Mouse (Mus musculus) limb, embryonic 15.5 days (tissue): Measurements from ENCODE around the gene Slc17a4. TPM values are rescaled to one million over a fixed set of nuclear protein-coding genes. Genes with fewer than 3 reads are reported as not detected.

Experiments used
- ATAC-seq: fragments of 200-750 bp; cut with Nextera tagmentation; 2 replicates; pipeline ENCODE4 v1.8.0; 2017; ENCODE audit warnings: low read depth, moderate TSS enrichment; ENCODE audit not compliant: insufficient number of reproducible peaks, low FRiP score, low TSS enrichment
- H3K27ac ChIP-seq: fragments of 300-500 bp; sonication (generic); 2 replicates; pipeline ENCODE4 v1.5.1; 2015; ENCODE audit warnings: moderate library complexity, mild to moderate bottlenecking, inconsistent platforms
- H3K27me3 ChIP-seq: fragments of 300-500 bp; sonication (generic); 2 replicates; pipeline ENCODE4 v1.6.1; 2015; ENCODE audit warnings: inconsistent platforms
- H3K36me3 ChIP-seq: fragments of 300-500 bp; sonication (generic); 2 replicates; pipeline ENCODE4 v1.6.1; 2015; ENCODE audit warnings: inconsistent platforms
- H3K4me1 ChIP-seq: fragments of 300-500 bp; sonication (generic); 2 replicates; pipeline ENCODE4 v1.6.1; 2015; ENCODE audit warnings: inconsistent platforms
- H3K4me2 ChIP-seq: fragments of 300-500 bp; sonication (generic); 2 replicates; pipeline ENCODE4 v1.6.1; 2015; ENCODE audit warnings: mild to moderate bottlenecking, inconsistent platforms
- H3K4me3 ChIP-seq: fragments of 300-500 bp; sonication (generic); 2 replicates; pipeline ENCODE4 v1.5.1; 2015; ENCODE audit warnings: mild to moderate bottlenecking, inconsistent platforms
- H3K9ac ChIP-seq: fragments of 300-500 bp; sonication (generic); 2 replicates; pipeline ENCODE4 v1.6.1; 2015; ENCODE audit warnings: inconsistent platforms
- H3K9me3 ChIP-seq: fragments of 300-500 bp; sonication (generic); 2 replicates; pipeline ENCODE4 v1.6.1; 2016; ENCODE audit warnings: inconsistent platforms
- WGBS: fragments of 180-500 bp; shearing (Covaris S2); methylation state at CpG from one replicate; pipeline ENCODE4 v1.1.7; 2015; 5-methylcytosine and 5-hydroxymethylcytosine counted together
- polyA plus RNA-seq: library from polyadenylated mRNA; unstranded; fragments of >200 nt; fragmentation: Nextera tagmentation; extraction: Ambion mirVana; gene quantifications from 2 replicates; pipeline ENCODE4 v1.2.1, GENCODE M21; 2015

Slc17a4 gene
- polyA plus RNA-seq, 1 experiment from 2014 or later, result not detected

DNA sequence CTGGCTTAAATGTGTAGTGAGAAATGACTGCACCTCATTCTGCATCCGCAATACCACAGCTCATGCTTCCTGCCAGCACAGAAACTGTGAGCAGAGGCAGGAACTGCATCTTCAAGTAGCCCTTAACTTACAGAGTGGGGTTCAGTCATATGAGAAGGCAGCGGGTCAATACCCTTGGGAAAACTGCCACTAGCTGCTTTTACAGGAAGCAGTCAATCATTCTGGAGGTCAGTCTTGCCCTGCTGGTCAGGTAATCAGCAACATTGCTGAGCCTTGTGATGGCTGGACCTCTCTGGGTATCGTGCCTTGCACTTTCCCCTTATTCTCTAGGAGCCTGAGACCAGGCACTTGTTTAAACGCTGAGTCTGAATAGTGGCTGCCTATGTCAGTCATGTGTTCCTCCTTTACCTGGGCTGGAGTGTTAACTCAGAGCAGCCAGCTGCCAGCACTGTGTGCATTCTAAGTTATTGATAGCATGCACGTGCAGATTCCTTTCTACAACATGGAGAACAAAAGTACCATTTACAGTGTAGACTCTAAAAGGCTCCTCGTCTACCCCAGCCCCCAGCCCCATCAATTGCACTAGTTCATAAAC lies 25.7 kb downstream of the Slc17a4 start:
- H3K4me2 ChIP-seq, result no peak overlapping the region
- H3K27me3 ChIP-seq, result no peaks in the 10 kb centered on the region
- no peaks in the 10 kb centered on the region for H3K36me3 ChIP-seq
- no peaks in the 10 kb centered on the region for H3K9me3 ChIP-seq
- no peaks in the 10 kb centered on the region for H3K4me1 ChIP-seq
- H3K9ac ChIP-seq, result no peak overlapping the region
- 39% methylated on average over 6 of the region's 6 CpGs for WGBS
- H3K4me3 ChIP-seq, result no peak overlapping the region
- no peak for ATAC-seq
- no peak overlapping the region for H3K27ac ChIP-seq

DNA sequence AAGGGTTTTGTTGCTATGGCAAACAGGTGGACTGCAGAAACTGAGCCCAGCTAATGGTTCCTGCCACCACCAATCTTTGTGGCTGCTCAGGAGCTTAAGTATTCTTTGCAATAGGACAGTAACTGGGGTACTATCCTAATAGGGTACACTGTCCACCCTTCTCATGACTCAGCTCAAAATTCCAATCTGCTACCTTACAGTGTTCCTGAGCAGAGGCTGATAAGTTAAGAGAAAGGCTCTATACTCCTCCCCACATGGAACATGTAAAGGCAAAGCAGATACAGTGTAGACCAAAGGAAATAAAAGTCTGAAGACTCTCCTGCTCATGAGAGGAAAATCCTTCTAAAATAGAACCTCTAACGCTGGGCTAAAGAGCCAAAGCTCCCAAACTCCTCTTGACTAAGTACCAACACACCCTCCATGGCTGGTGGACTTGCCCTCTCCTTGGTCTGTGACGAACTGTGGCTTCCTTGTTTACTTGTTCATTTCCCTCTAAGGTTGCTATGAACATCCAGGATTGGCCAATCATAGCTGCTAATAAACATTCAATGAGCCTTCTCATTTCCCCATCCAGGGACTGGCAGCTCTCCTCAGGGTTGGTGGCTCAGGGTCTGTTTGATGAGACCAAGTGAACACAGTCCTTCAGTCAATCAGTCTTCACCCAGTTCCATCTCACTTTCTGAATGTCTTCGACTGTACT lies 27.6 kb downstream of the Slc17a4 start:
- H3K4me1 ChIP-seq, result no peaks in the 10 kb centered on the region
- H3K4me2 ChIP-seq, result no peak overlapping the region
- no peaks in the 10 kb centered on the region for H3K9me3 ChIP-seq
- ATAC-seq, result no peak
- H3K27me3 ChIP-seq, result no peaks in the 10 kb centered on the region
- WGBS, result 81% methylated on average over 3 of the region's 3 CpGs
- H3K4me3 ChIP-seq, result no peak overlapping the region
- no peak overlapping the region for H3K27ac ChIP-seq
- H3K9ac ChIP-seq, result no peak overlapping the region
- no peaks in the 10 kb centered on the region for H3K36me3 ChIP-seq

DNA sequence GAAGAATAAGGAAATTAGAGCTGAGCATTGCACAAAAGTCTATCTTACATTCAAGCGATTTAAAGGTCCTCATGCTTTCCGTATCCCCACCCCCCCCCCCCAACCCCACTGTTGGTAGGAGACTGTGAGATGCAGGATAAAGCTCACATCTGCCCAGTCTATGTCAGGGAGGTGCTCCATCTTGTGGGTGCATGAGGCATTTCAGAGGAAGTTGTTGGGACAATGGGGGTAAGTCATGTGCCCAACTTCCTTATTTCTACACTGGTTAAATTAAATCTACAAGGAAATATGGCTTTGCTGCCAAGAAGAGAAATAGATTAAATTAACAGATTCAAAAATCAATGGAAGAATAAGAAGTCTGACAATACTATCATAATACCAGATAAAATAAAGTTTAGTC lies 29.3 kb downstream of the Slc17a4 start:
- Histone ChIP-seq H3K27ac (no peak overlapping the region), H3K4me1 (no peaks in the 10 kb centered on the region), H3K4me2 (no peak overlapping the region), H3K36me3 (no peaks in the 10 kb centered on the region), H3K9ac (no peak overlapping the region), H3K9me3 (no peaks in the 10 kb centered on the region), H3K27me3 (no peaks in the 10 kb centered on the region), H3K4me3 (no peak overlapping the region)
- WGBS, result 26% methylated on average over 2 of the region's 2 CpGs
- ATAC-seq, result no peak

DNA sequence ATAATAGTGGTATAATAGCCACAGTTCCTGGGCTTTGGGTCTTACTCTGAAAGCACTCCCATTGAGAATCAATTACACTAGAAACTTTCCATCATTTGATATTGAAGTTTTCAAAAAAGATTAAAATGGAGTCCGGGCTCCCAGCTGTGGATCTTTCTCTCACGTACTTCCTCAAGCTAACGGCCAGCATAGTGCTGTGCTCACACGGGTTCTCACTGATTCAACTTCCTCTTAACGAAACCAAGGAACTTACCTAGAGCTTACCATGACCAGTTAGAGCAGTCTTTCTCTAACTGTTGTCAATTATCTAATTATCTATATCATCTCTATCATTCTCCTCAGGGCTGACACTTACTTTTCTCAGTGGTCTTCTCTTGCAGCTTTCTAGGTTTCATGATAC lies 35.2 kb downstream of the Slc17a4 start:
- no peaks in the 10 kb centered on the region for H3K36me3 ChIP-seq
- no peak overlapping the region for H3K27ac ChIP-seq
- 83% methylated on average over 5 of the region's 5 CpGs for WGBS
- no peak for ATAC-seq
- H3K9me3 ChIP-seq, result no peaks in the 10 kb centered on the region
- H3K4me2 ChIP-seq, result no peak overlapping the region
- no peaks in the 10 kb centered on the region for H3K27me3 ChIP-seq
- no peak overlapping the region for H3K4me3 ChIP-seq
- H3K4me1 ChIP-seq, result no peaks in the 10 kb centered on the region
- H3K9ac ChIP-seq, result no peak overlapping the region

- no peaks in the 10 kb centered on the region for H3K27me3 ChIP-seq
- H3K27ac ChIP-seq, result no peak overlapping the region
- H3K4me1 ChIP-seq, result no peaks in the 10 kb centered on the region
- H3K4me2 ChIP-seq, result no peak overlapping the region
- H3K4me3 ChIP-seq, result no peak overlapping the region
- ATAC-seq, result no peak
- no peaks in the 10 kb centered on the region for H3K9me3 ChIP-seq
- H3K9ac ChIP-seq, result no peak overlapping the region
- WGBS, result 64% methylated on average over 3 of the region's 3 CpGs
- no peaks in the 10 kb centered on the region for H3K36me3 ChIP-seq
Measured at GRCm38 (mm10) chr13:23879106-23879505, 35.7 kb downstream of the Slc17a4 start.

DNA sequence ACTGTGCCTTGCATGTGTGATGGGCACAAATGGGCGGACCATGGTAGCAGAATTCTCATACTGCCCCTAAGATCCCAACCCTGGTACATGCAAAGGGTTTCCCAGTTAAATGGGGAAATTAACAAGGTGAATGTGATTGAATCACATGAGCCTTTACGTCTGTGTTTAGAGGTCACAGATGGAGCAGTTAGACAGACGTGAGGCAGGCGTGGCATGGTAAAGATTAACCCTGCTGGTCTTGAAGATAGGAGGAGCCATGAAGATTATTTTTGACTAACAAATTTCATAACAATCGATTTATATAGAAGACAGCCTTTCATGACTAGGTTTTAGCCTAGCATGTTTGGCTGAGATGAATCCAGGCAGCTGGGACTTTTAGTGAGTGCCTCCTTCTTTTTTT lies 41.7 kb downstream of the Slc17a4 start:
- Histone ChIP-seq H3K4me1 (no peaks in the 10 kb centered on the region), H3K36me3 (no peaks in the 10 kb centered on the region), H3K27me3 (no peaks in the 10 kb centered on the region), H3K4me2 (no peak overlapping the region), H3K9ac (no peak overlapping the region), H3K4me3 (no peak overlapping the region), H3K9me3 (no peaks in the 10 kb centered on the region), H3K27ac (no peak overlapping the region)
- no peak for ATAC-seq
- 69% methylated on average over 5 of the region's 5 CpGs for WGBS

- no peaks in the 10 kb centered on the region for H3K36me3 ChIP-seq
- H3K9ac ChIP-seq, result no peak overlapping the region
- H3K27ac ChIP-seq, result no peak overlapping the region
- WGBS, result 68% methylated on average over 3 of the region's 3 CpGs
- H3K4me3 ChIP-seq, result no peak overlapping the region
- peaks cover 2% of the 10 kb centered on the region; the same call in 1 of the 2 replicates for H3K4me1 ChIP-seq
- no peak for ATAC-seq
- H3K4me2 ChIP-seq, result no peak overlapping the region
- H3K9me3 ChIP-seq, result no peaks in the 10 kb centered on the region
- H3K27me3 ChIP-seq, result no peaks in the 10 kb centered on the region
Measured at GRCm38 (mm10) chr13:23869996-23870395, 44.8 kb downstream of the Slc17a4 start.

DNA sequence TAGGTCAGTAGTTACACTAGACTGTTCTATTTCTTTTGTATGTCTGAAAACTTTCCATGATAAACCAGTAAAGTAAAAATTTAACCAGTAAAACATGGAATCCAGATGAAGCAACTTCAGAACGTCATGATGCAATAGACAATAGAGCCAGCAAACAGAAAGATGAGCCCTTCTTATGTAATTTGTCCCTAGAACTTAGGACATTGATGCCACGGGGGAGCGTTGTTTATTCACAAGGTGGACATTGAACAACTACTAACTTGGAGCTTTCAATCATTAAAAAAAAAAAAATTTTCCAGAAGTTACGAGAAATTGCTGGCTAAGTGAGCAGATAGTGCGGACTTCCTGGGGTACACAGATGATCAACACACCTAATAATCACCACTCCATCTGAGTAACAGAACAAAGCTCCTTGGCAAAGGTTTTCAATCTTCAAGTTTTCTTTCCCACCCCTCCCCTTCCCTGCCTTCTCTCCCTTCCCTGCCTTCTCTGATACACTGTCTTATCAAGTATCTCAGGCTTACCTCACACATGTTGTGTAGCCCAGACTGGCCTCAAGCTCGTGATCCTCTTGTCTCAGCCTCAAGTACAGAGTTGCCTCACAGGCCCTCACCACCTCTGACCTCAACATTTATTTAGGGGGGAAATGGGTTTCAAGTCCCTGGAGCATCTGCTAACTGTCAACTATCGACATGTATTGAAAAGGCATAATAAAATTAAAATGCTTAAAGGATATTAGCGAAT lies 45.8 kb downstream of the Slc17a4 start:
- no peak for ATAC-seq
- Histone ChIP-seq H3K4me1 (peaks cover 2% of the 10 kb centered on the region; the same call in 1 of the 2 replicates), H3K4me3 (no peak overlapping the region), H3K27me3 (no peaks in the 10 kb centered on the region), H3K36me3 (no peaks in the 10 kb centered on the region), H3K9me3 (no peaks in the 10 kb centered on the region), H3K4me2 (no peak overlapping the region), H3K27ac (no peak overlapping the region), H3K9ac (no peak overlapping the region)
- WGBS, result 82% methylated on average over 8 of the region's 8 CpGs

DNA sequence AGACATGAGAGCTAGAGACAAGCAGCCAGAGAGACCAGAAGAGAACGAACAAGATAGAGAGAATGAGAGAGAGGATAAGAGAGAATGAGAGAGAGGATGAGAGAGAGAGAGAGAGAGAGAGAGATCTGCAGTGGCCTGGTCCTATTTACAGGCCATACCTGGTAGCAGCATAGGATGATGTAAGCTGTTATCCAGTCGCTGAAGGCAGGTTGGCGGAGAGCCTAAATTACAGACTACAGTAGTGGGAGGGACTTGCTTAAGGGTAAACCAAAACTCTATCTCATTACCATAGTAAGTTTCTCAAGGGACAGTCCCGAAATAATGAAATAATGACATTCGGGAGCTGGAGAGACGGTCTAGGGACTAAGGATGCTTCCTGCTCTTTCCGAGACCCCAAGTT lies 47.4 kb downstream of the Slc17a4 start, which contains the start of gene Slc17a1:
Gene Slc17a1 (plus strand): TSS at position 346 of the 400 bp plus-strand sequence.
- H3K4me1 ChIP-seq, result peaks cover 2% of the 10 kb centered on the region; the same call in 1 of the 2 replicates
- peak within 1 kb of the TSS; percentile 33 for H3K27ac ChIP-seq
- 67% methylated on average over 7 of the region's 7 CpGs for WGBS
- no peaks in the 10 kb centered on the region for H3K9me3 ChIP-seq
- no peak within 1 kb of the TSS for H3K4me3 ChIP-seq
- no peak for ATAC-seq
- H3K27me3 ChIP-seq, result no peaks in the 10 kb centered on the region
- H3K36me3 ChIP-seq, result no peaks in the 10 kb centered on the region
- H3K4me2 ChIP-seq, result no peak within 1 kb of the TSS
- H3K9ac ChIP-seq, result no peak within 1 kb of the TSS

DNA sequence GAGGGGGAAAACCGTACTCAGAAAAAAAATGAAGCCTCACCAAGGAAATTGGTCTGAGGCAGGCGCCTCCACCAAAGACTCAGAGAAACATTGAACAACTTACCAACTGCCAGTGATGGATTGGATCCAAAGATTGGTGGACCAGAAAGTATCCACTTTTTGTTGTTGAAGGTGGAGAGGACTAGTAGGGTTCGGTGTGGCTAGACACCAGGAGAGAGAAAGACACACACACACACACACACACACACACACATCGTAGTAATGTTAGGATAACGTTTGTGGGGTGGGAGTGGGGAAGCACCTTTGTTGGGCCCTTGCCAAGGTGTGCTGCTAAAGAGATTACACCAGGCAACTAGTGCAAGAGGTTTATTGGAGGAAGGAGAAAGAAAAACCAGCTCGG lies 47.8 kb downstream of the Slc17a4 start:
- H3K4me3 ChIP-seq, result no peak overlapping the region
- no peaks in the 10 kb centered on the region for H3K36me3 ChIP-seq
- H3K4me2 ChIP-seq, result no peak overlapping the region
- H3K27me3 ChIP-seq, result no peaks in the 10 kb centered on the region
- peaks cover 2% of the 10 kb centered on the region; the same call in 1 of the 2 replicates for H3K4me1 ChIP-seq
- no peak for ATAC-seq
- WGBS, result 68% methylated on average over 6 of the region's 6 CpGs
- H3K9ac ChIP-seq, result no peak overlapping the region
- no peak overlapping the region for H3K27ac ChIP-seq
- no peaks in the 10 kb centered on the region for H3K9me3 ChIP-seq

DNA sequence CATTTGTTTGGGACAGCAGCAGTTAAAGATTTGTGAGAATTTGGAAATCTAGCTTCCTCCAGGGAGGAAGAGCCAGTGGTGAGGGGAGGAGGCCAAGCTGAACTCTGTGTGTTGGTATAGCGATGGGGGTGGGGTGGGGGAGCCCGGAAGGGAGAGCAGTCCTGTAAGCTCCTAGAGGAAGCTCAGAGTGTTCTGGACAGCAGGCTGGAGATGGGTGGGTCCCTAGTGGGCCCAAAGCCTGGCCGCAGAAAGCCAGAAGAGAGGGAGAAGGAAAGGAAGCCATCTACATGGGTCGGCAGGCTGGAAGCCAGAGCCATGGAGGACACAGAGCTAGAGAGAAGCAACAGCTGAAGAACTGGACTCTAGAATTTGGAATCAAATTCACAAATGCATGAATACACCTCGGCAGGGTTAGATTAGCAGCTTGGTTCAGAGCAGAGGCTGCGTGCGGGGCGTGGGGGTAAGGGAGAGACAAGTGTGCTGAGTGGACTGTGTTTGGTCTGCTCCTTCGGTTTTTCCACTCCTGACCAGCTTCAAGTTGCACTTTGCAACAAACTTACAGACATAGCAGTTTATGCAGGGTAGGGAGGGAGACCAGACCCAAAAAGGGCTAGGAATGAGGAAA lies 48.6 kb downstream of the Slc17a4 start:
- Histone ChIP-seq H3K4me2 (no peak overlapping the region), H3K36me3 (no peaks in the 10 kb centered on the region), H3K4me3 (no peak overlapping the region), H3K27me3 (no peaks in the 10 kb centered on the region), H3K9me3 (no peaks in the 10 kb centered on the region), H3K9ac (no peak overlapping the region), H3K27ac (0 out of 2 replicates have a peak overlapping the region, but pooled peaks have one; percentile 5), H3K4me1 (peaks cover 2% of the 10 kb centered on the region; the same call in 1 of the 2 replicates)
- 68% methylated on average over 9 of the region's 9 CpGs for WGBS
- ATAC-seq, result no peak

DNA sequence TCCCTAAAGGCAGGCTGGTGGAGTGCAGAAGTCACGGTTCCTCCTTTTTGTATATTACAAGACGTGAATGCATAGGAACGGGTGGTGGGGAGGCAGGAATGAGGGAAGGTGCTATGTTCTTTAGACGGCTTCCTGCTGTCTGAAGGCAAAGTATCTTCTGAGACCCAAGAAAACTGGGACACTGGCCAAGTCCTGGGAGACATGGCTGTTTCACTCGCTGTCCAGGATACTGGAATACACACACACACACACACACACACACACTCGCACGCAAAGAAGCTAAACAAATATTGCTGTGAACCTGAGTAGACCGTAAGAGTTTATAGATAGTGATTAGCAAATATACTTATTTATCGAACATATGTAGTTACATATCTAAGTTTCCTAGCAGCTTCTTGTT lies 50.1 kb downstream of the Slc17a4 start:
- H3K4me1 ChIP-seq, result peaks cover 2% of the 10 kb centered on the region; the same call in 1 of the 2 replicates
- H3K36me3 ChIP-seq, result no peaks in the 10 kb centered on the region
- H3K4me3 ChIP-seq, result no peak overlapping the region
- no peak overlapping the region for H3K4me2 ChIP-seq
- no peaks in the 10 kb centered on the region for H3K9me3 ChIP-seq
- no peaks in the 10 kb centered on the region for H3K27me3 ChIP-seq
- 79% methylated on average over 9 of the region's 9 CpGs for WGBS
- no peak overlapping the region for H3K9ac ChIP-seq
- H3K27ac ChIP-seq, result no peak overlapping the region
- no peak for ATAC-seq
